Mouse (Mus musculus): ENCODE results near the gene Fndc3b. TPM values are rescaled to one million over a fixed set of nuclear protein-coding genes. Genes with fewer than 3 reads are reported as not detected.

Fndc3b gene
- polyA plus RNA-seq, 1 experiment from 2014 or later: 14.9 TPM

DNA sequence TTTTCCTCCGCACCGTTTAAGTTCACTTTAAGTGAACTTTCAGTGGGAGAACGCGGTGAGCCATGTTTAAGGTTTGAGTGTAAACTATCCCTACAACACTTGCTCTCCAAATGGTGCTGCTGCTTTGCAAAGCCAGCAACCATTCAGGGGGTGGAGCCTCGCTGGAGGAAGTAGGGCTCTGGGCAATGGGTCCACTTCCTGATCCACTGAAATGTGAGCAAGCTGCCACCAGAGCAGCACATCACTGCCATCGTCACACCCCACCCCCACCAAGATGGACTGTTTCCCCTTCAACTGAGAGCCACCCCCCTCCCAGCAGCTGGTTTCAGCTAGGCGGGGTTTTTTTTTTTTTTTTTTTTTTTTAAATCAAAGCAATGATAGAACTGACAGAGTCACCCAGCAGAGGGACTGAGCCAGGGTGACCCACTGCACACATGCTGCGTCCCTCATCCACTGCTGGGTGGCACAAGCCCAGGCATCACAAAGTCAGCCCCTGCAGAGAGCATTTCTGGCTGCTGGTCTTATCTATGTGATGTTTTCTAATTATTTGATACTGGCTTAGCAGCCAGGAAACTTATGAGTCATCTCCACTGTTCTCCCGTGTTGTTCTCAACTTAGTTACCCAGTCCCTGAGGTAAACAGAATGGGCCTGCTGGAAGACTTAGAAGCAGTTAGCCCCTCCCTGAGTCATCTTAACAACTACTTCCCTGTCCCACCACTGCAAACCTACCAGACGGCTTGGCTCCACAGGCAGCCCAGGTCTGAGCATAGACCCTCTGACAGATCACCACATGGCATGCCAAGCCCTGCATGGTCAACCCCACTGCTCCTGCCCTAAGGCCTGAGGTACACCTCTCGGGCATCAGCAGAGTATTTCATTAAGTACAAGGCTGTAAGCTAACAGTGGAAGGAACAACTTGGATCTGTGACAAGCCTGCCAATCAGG is 112.4 kb downstream of the Fndc3b start:
- Histone ChIP-seq H3K4me1 (ENCODE audit: insufficient read depth) (peaks cover 24% of the 10 kb centered on the region), H3K9ac (replicated peaks) (no peak overlapping the region), H3K9me3 (ENCODE audit: low read length) (no peaks in the 10 kb centered on the region), H3K27me3 (ENCODE audit: insufficient read depth, low read length) (no peaks in the 10 kb centered on the region), H3K4me2 (ENCODE audit: low read depth, low read length) (no peak overlapping the region), H3K4me3 (ENCODE audit: low read depth, low read length) (no peak overlapping the region), H3K36me3 (replicated peaks; ENCODE audit: insufficient read depth, low read length) (no peaks in the 10 kb centered on the region), H3K27ac (ENCODE audit: low read depth) (no peak overlapping the region)
- TF ChIP-seq EP300 (IDR thresholded peaks at IDR 0.05; ENCODE audit: low read depth) (no peak), CTCF (IDR thresholded peaks at IDR 0.05; ENCODE audit: low read depth) (no peak)
- WGBS (ENCODE audit: insufficient replicate concordance): 81% methylated on average over 11 of the region's 11 CpGs
- DNase-seq: no peak
- ATAC-seq: no peak

DNA sequence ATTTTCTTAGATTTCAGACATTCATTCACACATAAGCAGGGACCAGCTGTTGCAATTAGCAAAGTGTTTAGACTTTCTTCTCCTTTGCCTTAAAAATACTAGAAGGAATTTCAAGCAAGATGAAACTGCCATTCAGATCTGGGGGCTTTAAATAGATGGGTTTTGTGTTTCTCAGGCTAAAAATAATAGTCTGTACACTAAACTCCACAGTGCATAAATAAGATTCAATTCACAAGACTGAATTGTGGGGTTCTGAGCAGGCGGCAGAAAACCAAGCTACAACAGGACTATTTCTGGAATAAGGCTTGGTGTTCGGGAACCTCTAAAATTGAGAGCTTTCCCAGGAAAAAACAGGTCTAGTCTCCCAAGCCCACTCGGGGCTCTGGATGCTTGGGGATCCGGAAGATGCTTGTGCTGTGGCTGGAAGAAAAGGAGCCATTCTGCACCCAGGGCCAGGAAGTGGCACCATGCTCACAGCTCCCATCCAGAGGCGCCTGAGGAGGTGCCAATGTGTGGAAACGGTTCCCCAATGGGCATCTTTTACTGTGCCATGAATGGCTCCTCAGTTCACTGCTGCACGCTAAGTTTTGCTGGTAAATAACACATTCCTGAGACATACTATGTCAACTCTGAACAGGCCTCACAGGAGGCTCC is 117.5 kb downstream of the Fndc3b start:
- Histone ChIP-seq H3K4me1 (ENCODE audit: insufficient read depth) (peaks cover 11% of the 10 kb centered on the region; the same call in 1 of the 2 replicates), H3K9me3 (ENCODE audit: low read length) (no peaks in the 10 kb centered on the region), H3K36me3 (replicated peaks; ENCODE audit: insufficient read depth, low read length) (peaks cover 6% of the 10 kb centered on the region; the same call in 1 of the 2 replicates), H3K4me3 (ENCODE audit: low read depth, low read length) (no peak overlapping the region), H3K27ac (ENCODE audit: low read depth) (no peak overlapping the region), H3K9ac (replicated peaks) (no peak overlapping the region), H3K27me3 (ENCODE audit: insufficient read depth, low read length) (no peaks in the 10 kb centered on the region), H3K4me2 (ENCODE audit: low read depth, low read length) (no peak overlapping the region)
- WGBS (ENCODE audit: insufficient replicate concordance): 75% methylated on average over 7 of the region's 7 CpGs
- ATAC-seq (no peak), DNase-seq (no peak)
- TF ChIP-seq EP300 (IDR thresholded peaks at IDR 0.05; ENCODE audit: low read depth) (no peak), CTCF (IDR thresholded peaks at IDR 0.05; ENCODE audit: low read depth) (no peak)

DNA sequence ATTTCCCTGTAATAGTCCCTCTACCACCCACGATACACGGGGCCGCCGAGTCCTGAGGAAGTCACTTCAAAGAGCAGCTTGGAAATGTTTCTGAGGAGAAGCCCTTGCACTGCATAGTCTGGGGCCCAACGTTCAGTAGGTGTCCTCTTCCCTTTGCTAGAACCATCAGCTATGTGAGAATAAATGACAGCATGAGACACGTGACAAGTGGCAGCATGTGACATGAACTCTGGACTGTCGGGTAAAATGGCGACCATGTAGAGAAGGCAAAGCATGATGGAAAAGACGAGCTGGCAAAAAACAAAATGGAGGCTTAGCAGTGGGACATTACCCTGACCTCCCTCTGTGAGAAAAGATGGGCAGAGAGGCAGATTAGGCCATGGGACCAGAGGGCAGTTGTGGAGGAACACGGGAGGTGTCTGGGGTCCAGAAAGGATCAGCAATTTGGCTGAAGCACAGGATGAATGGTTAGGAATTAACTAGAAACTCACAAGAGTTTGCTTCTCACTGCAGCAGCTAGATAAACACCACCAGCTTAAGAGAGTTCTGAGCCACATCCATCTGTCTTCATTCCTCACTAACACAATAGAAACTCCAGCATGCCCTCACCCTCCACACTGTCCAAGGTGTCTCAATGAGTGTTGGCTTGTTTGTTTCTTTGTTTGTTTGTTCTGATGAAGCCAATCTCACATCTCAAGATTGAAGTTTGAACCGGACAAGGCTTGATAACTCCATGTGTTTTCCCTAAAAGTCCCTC is 118.2 kb downstream of the Fndc3b start:
- Histone ChIP-seq H3K9ac (replicated peaks) (no peak overlapping the region), H3K4me2 (ENCODE audit: low read depth, low read length) (no peak overlapping the region), H3K27ac (ENCODE audit: low read depth) (no peak overlapping the region), H3K9me3 (ENCODE audit: low read length) (no peaks in the 10 kb centered on the region), H3K4me1 (ENCODE audit: insufficient read depth) (peaks cover 14% of the 10 kb centered on the region; the same call in 1 of the 2 replicates), H3K27me3 (ENCODE audit: insufficient read depth, low read length) (no peaks in the 10 kb centered on the region), H3K36me3 (replicated peaks; ENCODE audit: insufficient read depth, low read length) (peaks cover 6% of the 10 kb centered on the region; the same call in 1 of the 2 replicates), H3K4me3 (ENCODE audit: low read depth, low read length) (no peak overlapping the region)
- no peak for DNase-seq
- 74% methylated on average over 11 of the region's 11 CpGs for WGBS (ENCODE audit: insufficient replicate concordance)
- no peak for TF ChIP-seq CTCF (IDR thresholded peaks at IDR 0.05; ENCODE audit: low read depth)
- no peak for TF ChIP-seq EP300 (IDR thresholded peaks at IDR 0.05; ENCODE audit: low read depth)
- no peak for ATAC-seq

DNA sequence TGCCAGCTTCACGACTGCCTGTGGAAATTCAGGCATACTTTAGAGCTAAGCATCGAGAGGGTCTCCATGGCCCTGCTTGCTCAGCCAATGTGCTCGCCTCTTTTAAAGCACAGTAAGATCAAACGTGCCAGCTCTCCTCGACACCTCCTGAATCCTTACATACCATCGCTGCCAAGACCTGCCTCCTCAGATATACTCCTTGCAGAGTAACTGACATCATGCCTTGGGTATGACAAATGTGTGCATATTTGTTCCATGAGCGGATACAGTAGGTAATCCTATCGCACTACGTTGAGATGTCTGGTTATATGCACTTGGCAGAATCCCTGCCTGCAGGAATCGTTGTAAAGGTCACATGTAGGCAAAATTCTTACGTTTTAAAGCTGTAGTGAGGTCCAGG is 120.3 kb downstream of the Fndc3b start:
- no peaks in the 10 kb centered on the region for H3K27me3 ChIP-seq (ENCODE audit: insufficient read depth, low read length)
- H3K9me3 ChIP-seq (ENCODE audit: low read length): no peaks in the 10 kb centered on the region
- ATAC-seq (no peak), DNase-seq (no peak)
- H3K27ac ChIP-seq (ENCODE audit: low read depth): no peak overlapping the region
- 83% methylated on average over 11 of the region's 11 CpGs for WGBS (ENCODE audit: insufficient replicate concordance)
- H3K4me3 ChIP-seq (ENCODE audit: low read depth, low read length): no peak overlapping the region
- no peak overlapping the region for H3K9ac ChIP-seq (replicated peaks)
- TF ChIP-seq EP300 (IDR thresholded peaks at IDR 0.05; ENCODE audit: low read depth) (no peak), CTCF (IDR thresholded peaks at IDR 0.05; ENCODE audit: low read depth) (no peak)
- peaks cover 8% of the 10 kb centered on the region for H3K36me3 ChIP-seq (replicated peaks; ENCODE audit: insufficient read depth, low read length)
- peaks cover 16% of the 10 kb centered on the region; the same call in 1 of the 2 replicates for H3K4me1 ChIP-seq (ENCODE audit: insufficient read depth)
- no peak overlapping the region for H3K4me2 ChIP-seq (ENCODE audit: low read depth, low read length)

DNA sequence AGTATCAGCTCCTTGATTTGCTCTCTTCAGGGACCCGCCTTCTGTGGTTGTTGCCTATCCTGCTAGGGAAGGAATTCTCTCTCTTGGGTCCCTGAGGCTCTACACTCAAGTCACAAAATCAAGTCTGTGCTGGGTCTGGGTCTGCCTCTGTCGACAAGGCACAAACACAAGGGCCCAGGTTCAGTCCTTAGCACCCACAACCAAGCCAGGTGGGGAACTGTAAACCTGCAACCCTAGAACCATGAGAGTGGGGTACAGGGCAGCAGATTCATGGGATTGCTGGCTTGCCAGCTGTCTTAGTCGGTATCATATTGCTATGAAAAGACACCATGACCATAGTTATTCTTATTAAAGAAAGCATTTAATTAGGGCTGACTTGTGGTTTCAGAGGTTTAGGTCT is 121.8 kb downstream of the Fndc3b start:
- ATAC-seq: no peak
- 82% methylated on average over 3 of the region's 3 CpGs for WGBS (ENCODE audit: insufficient replicate concordance)
- peaks cover 22% of the 10 kb centered on the region for H3K4me1 ChIP-seq (ENCODE audit: insufficient read depth)

More for the DNA sequence above, 121.8 kb downstream of the Fndc3b start:
- no peak overlapping the region for H3K27ac ChIP-seq (ENCODE audit: low read depth)
- TF ChIP-seq EP300 (IDR thresholded peaks at IDR 0.05; ENCODE audit: low read depth): no peak
- TF ChIP-seq CTCF (IDR thresholded peaks at IDR 0.05; ENCODE audit: low read depth): no peak
- no peaks in the 10 kb centered on the region for H3K27me3 ChIP-seq (ENCODE audit: insufficient read depth, low read length)
- no peak overlapping the region for H3K4me3 ChIP-seq (ENCODE audit: low read depth, low read length)
- H3K36me3 ChIP-seq (replicated peaks; ENCODE audit: insufficient read depth, low read length): peaks cover 8% of the 10 kb centered on the region
- H3K9me3 ChIP-seq (ENCODE audit: low read length): no peaks in the 10 kb centered on the region
- H3K4me2 ChIP-seq (ENCODE audit: low read depth, low read length): no peak overlapping the region
- no peak for DNase-seq
- no peak overlapping the region for H3K9ac ChIP-seq (replicated peaks)

Data from liver, postnatal 0 days (tissue).